Mouse (Mus musculus): ENCODE measurements around the gene Fbp2. TPM values are rescaled to one million over a fixed set of nuclear protein-coding genes. Genes with fewer than 3 reads are reported as not detected.
"Not testable (repeated sequence)": the region's sequence is repeated elsewhere in the genome, so short reads cannot be mapped to it uniquely, and the experiment has no call there.

The Fbp2 gene
- total RNA-seq, 2 experiments from 2014 or later: not detected

- no peak overlapping the region for H3K27ac ChIP-seq
- TF ChIP-seq CTCF (IDR thresholded peaks at IDR 0.05): no peak
- DNase-seq (ENCODE audit: extremely low spot score in 1 of 2, low spot score in 2 of 2): no peak
- H3K4me3 ChIP-seq: no peak overlapping the region
- intact Hi-C loops (cut with DNase I): loop anchor here (5.0 kb wide), 2 partner anchors 235 to 475 kb away; partner anchors contain the start of gene 6720489N17Rik
Measured at GRCm38 (mm10) chr13:62856850-62857249, 1.4 kb downstream of the Fbp2 start.

- Histone ChIP-seq H3K4me3 (peak overlapping the region; percentile 36), H3K27ac (no peak overlapping the region)
- peak; percentile 72 to 75 for DNase-seq (ENCODE audit: extremely low spot score in 1 of 2, low spot score in 2 of 2)
- peak; percentile 77 for TF ChIP-seq CTCF (IDR thresholded peaks at IDR 0.05)
- intact Hi-C loops (cut with DNase I): loop anchor here (5.0 kb wide), 2 partner anchors 234 to 476 kb away; partner anchors contain the start of gene 6720489N17Rik
Measured at GRCm38 (mm10) chr13:62856305-62856675, 1.9 kb downstream of the Fbp2 start.

DNA sequence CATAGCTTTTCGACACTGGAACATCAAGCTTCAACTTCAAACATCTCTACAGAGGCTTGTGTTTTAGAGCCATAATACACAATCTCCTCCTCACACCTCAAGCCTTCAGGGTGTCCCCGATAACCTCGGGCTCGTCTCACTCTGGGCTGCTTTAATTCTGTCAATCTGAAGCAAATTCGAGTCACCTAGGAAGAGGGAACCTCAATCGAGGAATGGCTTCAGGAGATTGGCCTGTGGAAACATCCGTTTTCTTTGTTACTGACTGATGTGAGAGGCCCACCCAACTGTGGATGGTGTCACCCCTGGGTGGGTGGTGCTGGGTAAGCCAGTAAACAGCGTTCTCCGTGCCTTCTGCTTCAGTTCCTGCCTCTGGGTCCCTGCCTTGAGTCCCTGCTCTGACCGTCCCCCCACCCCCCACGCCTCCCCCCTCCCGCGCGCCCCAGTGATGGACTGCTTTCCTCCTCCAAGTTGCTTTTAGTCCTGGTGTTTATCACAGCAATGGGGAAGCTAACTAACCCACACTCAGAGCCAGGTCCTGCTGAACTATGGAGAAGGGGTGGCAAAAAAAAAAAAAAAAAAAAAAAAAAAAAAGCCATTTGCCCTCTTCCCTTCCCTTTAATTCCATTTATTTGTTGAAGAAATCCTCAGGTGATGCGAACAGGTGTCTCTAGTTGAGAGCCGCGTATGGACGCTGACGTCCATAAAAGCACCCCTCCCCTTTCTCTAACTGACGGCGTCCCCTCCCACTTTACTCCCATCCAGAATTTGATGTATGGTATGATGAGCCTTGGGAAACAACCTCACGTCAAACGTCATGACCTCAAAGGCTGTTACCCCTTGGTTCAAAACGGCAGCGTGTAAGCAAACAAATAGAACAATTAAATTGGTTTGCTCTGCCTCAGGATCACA lies 2.6 kb downstream of the Fbp2 start:
- intact Hi-C loops (cut with DNase I): loop anchor here (2.0 to 5.0 kb wide), 3 partner anchors 91 to 477 kb away; partner anchors contain the start of gene 6720489N17Rik
- TF ChIP-seq CTCF (IDR thresholded peaks at IDR 0.05): no peak
- no peak overlapping the region for H3K27ac ChIP-seq
- DNase-seq (ENCODE audit: extremely low spot score in 1 of 2, low spot score in 2 of 2): no peak
- H3K4me3 ChIP-seq: peak overlapping the region; percentile 36

GRCm38 (mm10) chr13:62854666-62855065 lies 3.6 kb downstream of the Fbp2 start:
- peak; percentile 98 for TF ChIP-seq CTCF (IDR thresholded peaks at IDR 0.05)
- intact Hi-C loops (cut with DNase I): loop anchor here (2.0 to 5.0 kb wide), 4 partner anchors 90 to 478 kb away; partner anchors contain the start of genes 6720489N17Rik and Gm49359
- H3K4me3 ChIP-seq: no peak overlapping the region
- H3K27ac ChIP-seq: no peak overlapping the region
- peak; percentile 57 to 80 for DNase-seq (ENCODE audit: extremely low spot score in 1 of 2, low spot score in 2 of 2)

DNA sequence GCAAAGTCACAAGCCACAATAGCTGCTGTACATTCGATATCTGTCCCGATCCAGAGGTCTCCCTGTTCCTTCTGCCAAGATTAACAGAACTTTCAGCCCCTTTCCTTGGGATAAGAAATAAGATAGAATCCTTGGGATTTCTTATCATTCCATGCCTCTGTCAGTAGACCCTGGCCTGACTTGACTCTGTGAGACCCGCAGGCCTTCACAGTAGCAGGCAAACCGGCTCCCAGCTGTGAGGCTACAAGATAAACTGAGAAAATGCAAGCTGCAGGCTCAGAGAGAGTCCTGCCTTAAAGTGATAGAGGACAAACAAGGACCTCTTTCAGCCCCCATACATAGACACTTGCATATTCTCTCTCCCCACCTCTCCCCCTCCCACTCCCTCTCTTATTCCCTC lies 24.9 kb downstream of the Fbp2 start:
- DNase-seq (ENCODE audit: extremely low spot score in 1 of 2, low spot score in 2 of 2): no peak
- no peak for TF ChIP-seq CTCF (IDR thresholded peaks at IDR 0.05)
- Histone ChIP-seq H3K27ac (no peak overlapping the region), H3K4me3 (no peak overlapping the region)
- intact Hi-C loops (cut with DNase I): no loop called here

GRCm38 (mm10) chr13:62832239-62832638 lies 26.0 kb downstream of the Fbp2 start:
- Histone ChIP-seq H3K4me3 (no peak overlapping the region), H3K27ac (no peak overlapping the region)
- DNase-seq (ENCODE audit: extremely low spot score in 1 of 2, low spot score in 2 of 2): no peak
- TF ChIP-seq CTCF (IDR thresholded peaks at IDR 0.05): no peak
- intact Hi-C loops (cut with DNase I): no loop called here

GRCm38 (mm10) chr13:62815705-62816104 lies 42.5 kb downstream of the Fbp2 start:
- DNase-seq (ENCODE audit: extremely low spot score in 1 of 2, low spot score in 2 of 2); H3K4me3 ChIP-seq; H3K27ac ChIP-seq; intact Hi-C loops (cut with DNase I): not testable (repeated sequence)

DNA sequence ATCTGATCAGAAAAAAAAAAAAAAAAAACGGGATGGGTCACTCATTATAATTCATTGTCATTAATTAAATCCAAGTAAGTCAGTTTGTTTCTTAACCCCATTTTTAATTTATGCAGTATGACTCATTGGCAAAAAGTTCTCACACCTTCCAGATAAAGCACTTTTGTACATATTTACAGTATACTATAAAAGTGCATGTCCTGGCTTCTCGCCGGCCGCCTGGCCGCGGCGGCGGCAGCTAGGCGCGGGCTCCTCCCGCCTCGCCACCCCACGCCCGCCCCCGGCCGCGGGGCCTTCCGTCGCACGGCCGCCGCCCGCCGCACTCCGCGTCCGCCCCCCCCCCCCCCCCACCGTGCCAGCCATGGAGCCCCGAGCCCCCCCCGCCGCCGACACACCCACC lies 45.5 kb downstream of the Fbp2 start:
- intact Hi-C loops (cut with DNase I): no loop called here
- Histone ChIP-seq H3K4me3 (no peak overlapping the region), H3K27ac (no peak overlapping the region)
- no peak for TF ChIP-seq CTCF (IDR thresholded peaks at IDR 0.05)
- DNase-seq (ENCODE audit: extremely low spot score in 1 of 2, low spot score in 2 of 2): no peak

DNA sequence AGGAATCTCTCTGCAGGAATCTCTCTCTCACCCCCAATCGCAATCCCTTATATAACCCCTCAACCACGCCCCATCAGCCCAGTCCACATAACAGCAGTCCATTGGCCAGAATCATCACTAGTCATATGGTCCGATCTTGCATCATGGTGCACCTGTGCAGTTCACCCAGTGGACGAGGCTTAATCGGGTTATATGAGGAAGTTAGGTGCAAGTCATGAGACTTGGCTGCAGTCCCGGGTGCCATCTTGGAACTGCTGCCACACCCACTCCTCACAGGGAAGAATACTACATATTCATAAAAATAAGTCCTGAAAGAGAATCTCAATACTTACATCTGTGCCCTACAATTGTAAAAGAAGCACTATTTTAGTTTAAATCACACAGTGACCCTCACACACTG lies 50.2 kb downstream of the Fbp2 start:
- intact Hi-C loops (cut with DNase I); H3K4me3 ChIP-seq; H3K27ac ChIP-seq; DNase-seq (ENCODE audit: extremely low spot score in 1 of 2, low spot score in 2 of 2): not testable (repeated sequence)

Other genes starting within 250 kb of the Fbp2 start
- 1 to 10 TPM; 3.3 TPM for gene 6720489N17Rik, start 234.2 kb downstream of the Fbp2 start, total RNA-seq (2021)
- gene Platr25, start 97.7 kb downstream of the Fbp2 start, total RNA-seq (2021): 10 to 100 TPM; 10.4 to 12.3 TPM
- gene Gm5141, start 72.6 kb downstream of the Fbp2 start, total RNA-seq (2021): 1 to 10 TPM; 5.4 to 7.3 TPM
- gene Fbp1, start 29.9 kb upstream of the Fbp2 start, total RNA-seq (2021): under 1 TPM; 0.33 to 0.59 TPM
- gene 2010111I01Rik, start 106.5 kb upstream of the Fbp2 start, total RNA-seq (2021): 100 to 1,000 TPM; 122 to 140 TPM

Data from left cerebral cortex, adult 2 months (tissue).